Mouse (Mus musculus) embryonic fibroblast, embryonic 13.5 days (primary cell): Measurements from ENCODE around the gene Scfd2. TPM values are rescaled to one million over a fixed set of nuclear protein-coding genes. Genes with fewer than 3 reads are reported as not detected.

Source experiments
- H3K27ac ChIP-seq: 2 replicates; pipeline ENCODE4 v1.5.1; 2012; ENCODE audit warnings: low read length, control low read depth, inconsistent platforms; ENCODE audit not compliant: insufficient read depth
- H3K4me1 ChIP-seq: 2 replicates; pipeline ENCODE4 v1.6.1; 2011; ENCODE audit warnings: low read length; ENCODE audit not compliant: control insufficient read depth, insufficient read depth
- H3K4me3 ChIP-seq: 2 replicates; pipeline ENCODE4 v1.5.1; 2011; ENCODE audit warnings: mild to moderate bottlenecking, control low read depth, low read length; ENCODE audit not compliant: insufficient read depth
- CTCF ChIP-seq: IDR thresholded peaks from 2 replicates; pipeline ENCODE4 v1.5.1; 2011; ENCODE audit warnings: mild to moderate bottlenecking, control low read depth, low read length, moderate library complexity, borderline replicate concordance; ENCODE audit not compliant: insufficient read depth
- POLR2A ChIP-seq: IDR thresholded peaks from 2 replicates; pipeline ENCODE4 v1.6.1; 2011; ENCODE audit warnings: low read depth, mild to moderate bottlenecking, control low read depth, low read length, moderate library complexity
- polyA plus RNA-seq: library from polyadenylated mRNA; stranded (reverse); fragments of >200 nt; gene quantifications from 2 replicates; pipeline ENCODE4 v1.2.4, GENCODE M21; 2011; ENCODE audit warnings: low read depth; ENCODE audit not compliant: missing spikeins, insufficient read length

Gene Scfd2
- polyA plus RNA-seq, 1 experiment: 11.4 TPM

- no peaks in the 10 kb centered on the region for H3K4me1 ChIP-seq
- no peak overlapping the region for H3K4me3 ChIP-seq
- TF ChIP-seq POLR2A (no peak), CTCF (no peak)
- H3K27ac ChIP-seq: no peak overlapping the region
These were observed 308.9 kb downstream of the Scfd2 start for GRCm38 (mm10) chr5:74222626-74223025.

- H3K27ac ChIP-seq: no peak overlapping the region
- TF ChIP-seq POLR2A (no peak), CTCF (no peak)
- no peaks in the 10 kb centered on the region for H3K4me1 ChIP-seq
- H3K4me3 ChIP-seq: no peak overlapping the region
These were observed 313.0 kb downstream of the Scfd2 start for GRCm38 (mm10) chr5:74218524-74218923.

GRCm38 (mm10) chr5:74215125-74215524, 316.4 kb downstream of the Scfd2 start:
- Histone ChIP-seq H3K4me3 (no peak overlapping the region), H3K27ac (no peak overlapping the region), H3K4me1 (no peaks in the 10 kb centered on the region)
- TF ChIP-seq POLR2A: no peak
- no peak for TF ChIP-seq CTCF

- no peak overlapping the region for H3K4me3 ChIP-seq
- TF ChIP-seq POLR2A (no peak), CTCF (no peak)
- no peak overlapping the region for H3K27ac ChIP-seq
- H3K4me1 ChIP-seq: no peaks in the 10 kb centered on the region
These were observed 317.0 kb downstream of the Scfd2 start for GRCm38 (mm10) chr5:74214501-74215110.

- no peak overlapping the region for H3K27ac ChIP-seq
- H3K4me1 ChIP-seq: no peaks in the 10 kb centered on the region
- TF ChIP-seq POLR2A: no peak
- no peak for TF ChIP-seq CTCF
- no peak overlapping the region for H3K4me3 ChIP-seq
These were observed 320.2 kb downstream of the Scfd2 start for GRCm38 (mm10) chr5:74211346-74211745.

GRCm38 (mm10) chr5:74209640-74210039, 321.9 kb downstream of the Scfd2 start:
- Histone ChIP-seq H3K27ac (no peak overlapping the region), H3K4me3 (no peak overlapping the region), H3K4me1 (no peaks in the 10 kb centered on the region)
- TF ChIP-seq CTCF (no peak), POLR2A (no peak)

- H3K4me3 ChIP-seq: no peak overlapping the region
- TF ChIP-seq POLR2A: no peak
- TF ChIP-seq CTCF: no peak
- H3K27ac ChIP-seq: peak overlapping the region; percentile 47; the same call in 1 of the 2 replicates
- no peaks in the 10 kb centered on the region for H3K4me1 ChIP-seq
These were observed 323.1 kb downstream of the Scfd2 start for GRCm38 (mm10) chr5:74208438-74208837.

- no peak overlapping the region for H3K4me3 ChIP-seq
- TF ChIP-seq CTCF (no peak), POLR2A (no peak)
- no peak overlapping the region for H3K27ac ChIP-seq
- no peaks in the 10 kb centered on the region for H3K4me1 ChIP-seq
These were observed 324.4 kb downstream of the Scfd2 start for GRCm38 (mm10) chr5:74207209-74207608.

GRCm38 (mm10) chr5:74206649-74207048, 324.9 kb downstream of the Scfd2 start:
- H3K27ac ChIP-seq: no peak overlapping the region
- H3K4me3 ChIP-seq: no peak overlapping the region
- TF ChIP-seq POLR2A: no peak
- no peak for TF ChIP-seq CTCF
- no peaks in the 10 kb centered on the region for H3K4me1 ChIP-seq

GRCm38 (mm10) chr5:74206038-74206437, 325.5 kb downstream of the Scfd2 start:
- Histone ChIP-seq H3K4me1 (no peaks in the 10 kb centered on the region), H3K27ac (no peak overlapping the region), H3K4me3 (no peak overlapping the region)
- no peak for TF ChIP-seq POLR2A
- TF ChIP-seq CTCF: no peak
